In genomic region chr12:58960844-58961243, GRCm38 (mm10) we compare ENCODE assay signal across 29 mouse cellular contexts. TPM values are rescaled to one million over a fixed set of nuclear protein-coding genes. Genes with fewer than 3 reads are reported as not detected.
A peak's percentile ranks its signal among the peaks of the same experiment; 100 is the strongest.
DNase-seq lines count a peak whose midpoint lies in the region; ATAC-seq and TF ChIP-seq lines count a peak whose summit lies in the region.
"Had no signal": no experiment of that assay in that cellular context is flagged by ENCODE, and none has a peak within 500 bp of the region (broad histone marks: within the 10 kb centered on the region; RNA-seq: fewer than 3 reads in every experiment).

No protein-coding gene starts in this region.

- TF ChIP-seq EP300 in heart, adult 2 months (IDR thresholded peaks at IDR 0.05; ENCODE audit: insufficient read depth, low read depth, low read length), result no peak
- TF ChIP-seq EP300 in MEL (IDR thresholded peaks at IDR 0.05; ENCODE audit: low read depth in 1 of 2, low read length in 2 of 2), result peak; percentile 59 to 86

- no peak overlapping the region for H3K4me3 ChIP-seq in heart, embryonic 12.5 days
- no peak overlapping the region for H3K4me3 ChIP-seq in heart, adult 2 months
- no peak overlapping the region for H3K4me3 ChIP-seq in MEL (ENCODE audit: control insufficient read depth in 1 of 2, insufficient read depth in 1 of 2, low read depth in 2 of 2, low read length in 2 of 2)
- H3K4me3 ChIP-seq: embryonic facial prominence, embryonic 13.5 days; embryonic facial prominence, embryonic 15.5 days; erythroblast, embryonic 14.5 days; forebrain, embryonic 10.5 days; forebrain, embryonic 12.5 days had no signal

- TF ChIP-seq CTCF in heart, adult 2 months (IDR thresholded peaks at IDR 0.05), result no peak
- TF ChIP-seq CTCF in MEL (IDR thresholded peaks at IDR 0.05 in 2 of 3, conservative IDR thresholded peaks at IDR 0.05 in 1 of 3; ENCODE audit: control insufficient read depth in 1 of 3, insufficient read depth in 1 of 3, low read depth in 2 of 3, low read length in 3 of 3, poor library complexity in 1 of 3, severe bottlenecking in 1 of 3), result no peak

- peaks cover 15% of the 10 kb centered on the region for H3K4me1 ChIP-seq in heart, embryonic 12.5 days (replicated peaks)
- H3K4me1 ChIP-seq in heart, adult 2 months (ENCODE audit: control insufficient read depth, insufficient read depth, low read length), result no peaks in the 10 kb centered on the region; the same call in 1 of the 2 replicates
- H3K4me1 ChIP-seq in MEL (ENCODE audit: control insufficient read depth in 1 of 2, insufficient read depth in 2 of 2, low read length in 2 of 2), result peaks cover 3 to 7% of the 10 kb centered on the region in 2 experiments
- H3K4me1 ChIP-seq: embryonic facial prominence, embryonic 13.5 days; embryonic facial prominence, embryonic 15.5 days; forebrain, embryonic 12.5 days had no signal

- peak overlapping the region; percentile 57; the same call in 1 of the 2 replicates for H3K27ac ChIP-seq in heart, embryonic 12.5 days (ENCODE audit: poor library complexity, severe bottlenecking)
- H3K27ac ChIP-seq in heart, adult 2 months, result no peak overlapping the region
- no peak overlapping the region for H3K27ac ChIP-seq in MEL (ENCODE audit: control insufficient read depth, low read depth, low read length)
- H3K27ac ChIP-seq: embryonic facial prominence, embryonic 13.5 days; embryonic facial prominence, embryonic 15.5 days; forebrain, embryonic 10.5 days; forebrain, embryonic 12.5 days had no signal

- H3K9ac ChIP-seq in heart, embryonic 12.5 days, result no peak overlapping the region
- H3K9ac ChIP-seq in heart, adult 2 months (ENCODE audit: low read depth, low read length), result no peak overlapping the region
- H3K9ac ChIP-seq in MEL (ENCODE audit: control insufficient read depth, low read depth, low read length, poor library complexity, severe bottlenecking), result no peak overlapping the region
- H3K9ac ChIP-seq: embryonic facial prominence, embryonic 13.5 days; embryonic facial prominence, embryonic 15.5 days; forebrain, embryonic 12.5 days had no signal

- H3K36me3 ChIP-seq in heart, embryonic 12.5 days, result peaks cover 35% of the 10 kb centered on the region
- peaks cover 2% of the 10 kb centered on the region for H3K36me3 ChIP-seq in heart, adult 2 months (ENCODE audit: control insufficient read depth, insufficient read depth, low read length)
- H3K36me3 ChIP-seq in MEL (ENCODE audit: control insufficient read depth in 1 of 2, insufficient read depth in 2 of 2, low read length in 2 of 2), result peaks cover 2 to 9% of the 10 kb centered on the region in 2 experiments

- no peak overlapping the region for H3K4me2 ChIP-seq in heart, embryonic 12.5 days
- H3K4me2 ChIP-seq: embryonic facial prominence, embryonic 13.5 days; embryonic facial prominence, embryonic 15.5 days; forebrain, embryonic 12.5 days had no signal

- ATAC-seq in heart, embryonic 12.5 days (ENCODE audit: insufficient number of reproducible peaks, low FRiP score), result no peak
- ATAC-seq in common myeloid progenitor, adult 5-6 weeks (replicated peaks; ENCODE audit: low read depth, poor library complexity, severe bottlenecking), result peak; percentile 43
- ATAC-seq: CD4-positive, CD25-positive, alpha-beta regulatory T cell, adult 4 months; forebrain, embryonic 14.5 days; forebrain, embryonic 16.5 days; Patski had no signal

- WGBS in heart, embryonic 12.5 days, result 50% methylated on average over 1 of the region's 1 CpGs
- 63% methylated on average over 1 of the region's 1 CpGs for WGBS in heart, adult 2 months

- 0 out of 2 replicates have a peak, but pooled peaks cover 2% of the 10 kb centered on the region for H3K79me2 ChIP-seq in heart, adult 2 months (replicated peaks; ENCODE audit: control insufficient read depth, insufficient read depth, low read length)
- H3K79me2 ChIP-seq in MEL (ENCODE audit: control insufficient read depth, insufficient read depth, low read length, poor library complexity), result no peaks in the 10 kb centered on the region

- no peak for TF ChIP-seq POLR2A in heart, adult 2 months (IDR thresholded peaks at IDR 0.05; ENCODE audit: insufficient read depth, low read depth, low read length)
- no peak for TF ChIP-seq POLR2A in MEL (IDR thresholded peaks at IDR 0.05; ENCODE audit: control insufficient read depth in 1 of 2, insufficient read depth in 1 of 2, low read depth in 1 of 2, low read length in 2 of 2, poor library complexity in 1 of 2)

- no peaks in the 10 kb centered on the region for H3K9me3 ChIP-seq in heart, embryonic 12.5 days (replicated peaks)
- H3K9me3 ChIP-seq in MEL (replicated peaks; ENCODE audit: insufficient read depth, low read length), result no peaks in the 10 kb centered on the region
- H3K9me3 ChIP-seq: embryonic facial prominence, embryonic 13.5 days; embryonic facial prominence, embryonic 15.5 days; forebrain, embryonic 10.5 days; forebrain, embryonic 12.5 days; G1E had no signal

- no peak for DNase-seq in heart, adult 2 months
- DNase-seq in 416B (ENCODE audit: low read depth) (peak; percentile 26), MEL (ENCODE audit: low read depth, low spot score) (peak; percentile 69)
- DNase-seq in left cerebral cortex, postnatal 4 days, result no peak
- DNase-seq in cerebellum, postnatal 10 days, result no peak
- DNase-seq in neural tube, embryonic 10.5 days (ENCODE audit: extremely low spot score, low spot score), result no peak
- DNase-seq: adrenal gland, adult 2 months; adrenal gland, postnatal 10 days; adrenal gland, postnatal 25 days; B cell, adult 2 months; cerebellum, adult 11 months; cerebellum, adult 18-20 months; cerebellum, adult 8-10 months; cerebellum, adult 9-11 months; cerebellum, postnatal 25 days; embryo, embryonic 11 days had no signal

- no peak for TF ChIP-seq RAD21 in MEL (IDR thresholded peaks at IDR 0.05; ENCODE audit: low read depth, low read length)

- intact Hi-C loops in heart, adult 2 months (cut with DNase I), result no loop called here
- intact Hi-C loops in left cerebral cortex, postnatal 4 days (cut with DNase I), result loop anchor here (10.0 kb wide), 1 partner anchor 1676 kb away; no protein-coding TSS in a partner anchor

- no peaks in the 10 kb centered on the region for H3K27me3 ChIP-seq in heart, embryonic 12.5 days (replicated peaks)
- H3K27me3 ChIP-seq in heart, adult 2 months (ENCODE audit: control insufficient read depth, insufficient read depth, low read length), result no peaks in the 10 kb centered on the region
- no peaks in the 10 kb centered on the region; a peak in 1 of 4 replicates for H3K27me3 ChIP-seq in MEL (ENCODE audit: control insufficient read depth in 1 of 2, insufficient read depth in 2 of 2, low read length in 2 of 2)
- H3K27me3 ChIP-seq: CH12.LX; embryonic facial prominence, embryonic 13.5 days; embryonic facial prominence, embryonic 15.5 days; forebrain, embryonic 12.5 days; Patski had no signal

TF ChIP-seq in MEL, 35 proteins besides CTCF, POLR2A, EP300 and RAD21 (continues in another document):
- TF ChIP-seq RCOR1 (IDR thresholded peaks at IDR 0.05; ENCODE audit: low read depth, low read length) (peak; percentile 69; the same call in 1 of the 2 replicates), POLR2AphosphoS5 (IDR thresholded peaks at IDR 0.05; ENCODE audit: borderline replicate concordance, low read depth, low read length) (no peak), MEF2A (IDR thresholded peaks at IDR 0.05; ENCODE audit: extremely low read depth, insufficient replicate concordance, low read depth, low read length, poor library complexity, severe bottlenecking) (peak; percentile 84; the same call in 1 of the 2 replicates), POLR2AphosphoS2 (IDR thresholded peaks at IDR 0.05; ENCODE audit: low read length) (no peak), ELF1 (IDR thresholded peaks at IDR 0.05; ENCODE audit: low read depth, low read length) (0 out of 2 replicates have a peak, but pooled peaks have one; percentile 23), MYB (IDR thresholded peaks at IDR 0.05; ENCODE audit: low read depth, low read length) (no peak), SMC3 (IDR thresholded peaks at IDR 0.05; ENCODE audit: low read depth, low read length) (no peak), CHD1 (IDR thresholded peaks at IDR 0.05; ENCODE audit: low read depth, low read length) (no peak), MAX (IDR thresholded peaks at IDR 0.05; ENCODE audit: low read length) (no peak), MXI1 (IDR thresholded peaks at IDR 0.05; ENCODE audit: low read depth, low read length) (no peak), E2F4 (IDR thresholded peaks at IDR 0.05; ENCODE audit: borderline replicate concordance, low read depth, low read length) (no peak), TAL1 (IDR thresholded peaks at IDR 0.05; ENCODE audit: low read length) (no peak), NELFE (IDR thresholded peaks at IDR 0.05; ENCODE audit: low read depth, low read length) (no peak), GATA1 (IDR thresholded peaks at IDR 0.05; ENCODE audit: low read depth, low read length) (peak; percentile 90), UBTF (IDR thresholded peaks at IDR 0.05; ENCODE audit: borderline replicate concordance, insufficient read depth, low read depth, low read length) (no peak), HCFC1 (IDR thresholded peaks at IDR 0.05; ENCODE audit: low read depth, low read length) (no peak), BHLHE40 (IDR thresholded peaks at IDR 0.05; ENCODE audit: borderline replicate concordance, low read depth, low read length) (no peak), JUND (IDR thresholded peaks at IDR 0.05; ENCODE audit: low read depth, low read length) (no peak), ZMIZ1 (IDR thresholded peaks at IDR 0.05; ENCODE audit: low read depth, low read length) (no peak), MYC (IDR thresholded peaks at IDR 0.05; ENCODE audit: low read depth, low read length) (no peak), TBP (IDR thresholded peaks at IDR 0.05; ENCODE audit: low read depth, low read length) (no peak)

RNA-seq across cellular contexts. Expression of gene Sec23a, which starts 51.0 kb away (rescaled TPM):
- 93.0 and 97.1 TPM in 2 replicates for polyA plus RNA-seq in heart, embryonic 12.5 days (2016; fragmentation: Nextera tagmentation; extraction: Ambion mirVana)
- 10 to 100 TPM; 39.5 to 42.5 TPM for total RNA-seq in heart, adult 2 months (2021)
- 19.0 and 42.1 TPM in 2 replicates for polyA plus RNA-seq in heart, adult 2 months (2012; rRNA removed)
- 16.1 and 16.4 TPM in 2 replicates for total RNA-seq in MEL (2012; rRNA removed)
- polyA plus RNA-seq in MEL (2012; ENCODE audit: insufficient read depth in 1 of 2, insufficient read length in 2 of 2, low read depth in 1 of 2, low replicate concordance in 2 of 2, missing spikeins in 1 of 2), result 10 to 100 TPM; 16.7 to 98.2 TPM
- total RNA-seq in common myeloid progenitor, adult 5-6 weeks (2017), result 19.0 and 21.7 TPM in 2 replicates
- 100 to 1,000 TPM; 148 to 151 TPM for total RNA-seq in left cerebral cortex, postnatal 4 days (2021)

RNA-seq across cellular contexts. Expression of gene Gemin2, which starts 52.3 kb away (rescaled TPM):
- polyA plus RNA-seq in heart, embryonic 12.5 days (2016; fragmentation: Nextera tagmentation; extraction: Ambion mirVana), result 25.4 and 25.9 TPM in 2 replicates
- 1 to 10 TPM; 5.3 to 5.7 TPM for total RNA-seq in heart, adult 2 months (2021)
- polyA plus RNA-seq in heart, adult 2 months (2012; rRNA removed), result 2.9 and 5.4 TPM in 2 replicates
- 17.7 and 18.4 TPM in 2 replicates for total RNA-seq in MEL (2012; rRNA removed)
- 10 to 100 TPM in 1 of 2 experiments, not detected in 1; 19.5 TPM for polyA plus RNA-seq in MEL (2012; ENCODE audit: insufficient read depth in 1 of 2, insufficient read length in 2 of 2, low read depth in 1 of 2, low replicate concordance in 2 of 2, missing spikeins in 1 of 2)
- total RNA-seq in common myeloid progenitor, adult 5-6 weeks (2017), result 20.3 and 20.6 TPM in 2 replicates
- total RNA-seq in left cerebral cortex, postnatal 4 days (2021), result 1 to 10 TPM; 6.5 to 7.0 TPM

Comparison
In these comparisons a context has a peak if more than half of its experiments do, and no peak if none do; other contexts are left out.
1. DNase-seq: peak in 416B (single experiment) and MEL (single experiment); none in heart, adult 2 months (0 of 2), left cerebral cortex, postnatal 4 days (single experiment), cerebellum, postnatal 10 days (0 of 2) and neural tube, embryonic 10.5 days (single experiment).